Mouse (Mus musculus) megakaryocyte, embryonic 14.5 days (primary cell): ENCODE measurements at regions not wholly inside any gene's neighbourhood (a gene's known extent, or its start where the extent isn't known, plus 50 kb on each side); places are given as distances from the start of the nearest gene placed in this dataset.

ENCODE experiments used
- FLI1 ChIP-seq: IDR thresholded peaks from 2 replicates; pipeline ENCODE4 v1.6.1; 2012; ENCODE audit warnings: low read length, inconsistent platforms, mixed read lengths
- GATA1 ChIP-seq: IDR thresholded peaks from 3 replicates; pipeline ENCODE4 v1.6.1; 2012; ENCODE audit warnings: mixed read lengths, low read length, inconsistent platforms, borderline replicate concordance

DNA sequence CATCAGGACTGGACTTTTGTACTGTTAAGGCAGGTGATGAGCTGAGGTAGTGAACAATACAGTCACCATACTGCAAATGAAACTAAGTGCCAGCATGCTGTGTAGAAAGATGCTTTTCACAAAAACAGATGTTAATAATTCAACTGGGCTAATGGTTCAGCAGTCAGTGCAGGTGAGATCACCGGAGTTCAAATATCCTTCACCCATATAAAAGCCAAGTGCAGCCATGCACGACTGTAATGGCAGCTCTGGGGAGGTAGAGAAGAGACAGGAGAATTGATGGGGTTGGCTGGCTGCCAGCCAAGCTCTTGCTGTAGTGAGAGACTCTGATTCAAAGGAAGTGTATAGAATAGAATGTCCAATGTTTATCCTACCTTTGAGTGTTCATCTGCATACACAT is 214.3 kb upstream of the Fam241a start:
- TF ChIP-seq FLI1 (no peak), GATA1 (no peak)
